Mouse (Mus musculus) adrenal gland, adult 10 weeks (tissue): ENCODE data around the gene Nlrp9a. TPM values are rescaled to one million over a fixed set of nuclear protein-coding genes. Genes with fewer than 3 reads are reported as not detected.

Experiments
- polyA plus RNA-seq: library from polyadenylated mRNA; stranded (reverse); fragments of 350-450 nt; fragmentation: Illumina TruSeq; extraction: RNeasy Lipid Tissue Mini Kit (QIAGEN cat#74804); gene quantifications from one replicate; pipeline ENCODE4 v1.2.3, GENCODE M21; 2014; ENCODE audit warnings: low read depth, low replicate concordance

Nlrp9a gene
- not detected for polyA plus RNA-seq

DNA sequence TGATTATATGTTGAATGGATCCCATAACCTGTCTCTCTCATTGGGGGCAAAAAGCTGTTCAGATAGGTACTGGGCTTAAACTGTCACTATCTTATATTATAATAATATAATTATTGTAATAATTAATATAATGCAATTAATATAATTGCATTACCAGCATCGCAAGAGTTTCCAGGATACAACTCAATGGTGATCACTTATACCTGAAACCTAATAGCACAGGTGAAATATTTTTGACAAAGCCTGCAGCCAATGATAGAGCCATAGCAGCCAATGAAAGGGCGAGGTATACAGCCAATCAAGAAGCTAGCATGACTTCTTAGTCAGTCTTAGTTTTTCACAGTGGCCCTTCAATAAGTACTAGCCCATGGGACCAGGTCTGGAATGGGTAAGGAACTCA lies at the start of gene Nlrp9a:
Nlrp9a (plus strand) TSS at position 301 of the 400 bp plus-strand sequence.

DNA sequence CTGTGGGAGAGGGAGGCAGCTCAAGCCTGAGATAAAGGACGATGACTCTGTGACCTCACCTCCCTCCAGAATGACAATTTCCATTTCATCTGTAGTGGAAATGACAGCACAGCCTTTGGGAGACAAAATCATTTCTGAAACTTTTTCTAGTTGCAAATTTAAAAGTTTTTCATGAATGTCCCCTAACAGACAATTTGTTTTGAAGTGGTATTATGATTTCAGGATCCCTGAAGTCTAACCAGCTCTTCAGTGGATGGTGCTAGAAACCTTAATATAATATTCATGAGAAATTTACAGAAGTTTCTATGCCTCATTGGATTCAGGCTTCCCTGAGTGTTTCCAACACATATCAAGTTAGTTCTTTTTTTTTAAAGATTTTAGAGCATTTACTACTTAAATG lies 83.5 kb downstream of the Nlrp9a start, which contains the start of gene Vmn1r185:
Vmn1r185 (minus strand) TSS at position 101 of the 400 bp plus-strand sequence.

Other genes with a start within 250 kb of the Nlrp9a start
- gene Cyp2a4, start 227.9 kb upstream of the Nlrp9a start, polyA plus RNA-seq, result not detected
- not detected for gene Nlrp9c, start 131.3 kb upstream of the Nlrp9a start, polyA plus RNA-seq
- gene Nlrp4a, start 99.9 kb upstream of the Nlrp9a start, polyA plus RNA-seq, result not detected
- gene Vmn1r185, start 83.4 kb downstream of the Nlrp9a start, polyA plus RNA-seq, result not detected
- gene Cyp2b23, start 151.4 kb downstream of the Nlrp9a start, polyA plus RNA-seq, result not detected
- not detected for gene Cyp2b19, start 222.1 kb downstream of the Nlrp9a start, polyA plus RNA-seq